Mouse (Mus musculus): ENCODE data around the gene Qars. TPM values are rescaled to one million over a fixed set of nuclear protein-coding genes. Genes with fewer than 3 reads are reported as not detected.

Gene Qars
- polyA plus RNA-seq, 1 experiment from 2014 or later, result 101 TPM

- peaks cover 3% of the 10 kb centered on the region; the same call in 1 of the 2 replicates for H3K4me1 ChIP-seq (replicated peaks; ENCODE audit: control insufficient read depth, insufficient read depth, low read length)
- H3K36me3 ChIP-seq (ENCODE audit: control insufficient read depth, insufficient read depth, low read length), result no peaks in the 10 kb centered on the region
- H3K4me3 ChIP-seq (ENCODE audit: low read depth, low read length), result no peak overlapping the region
- WGBS, result 93% methylated on average over 18 of the region's 18 CpGs
- H3K27ac ChIP-seq (ENCODE audit: low read depth, low read length), result no peak overlapping the region
- H3K4me2 ChIP-seq (replicated peaks; ENCODE audit: low read depth, low read length), result no peak overlapping the region
- H3K27me3 ChIP-seq (ENCODE audit: control insufficient read depth, insufficient read depth, low read length), result no peaks in the 10 kb centered on the region
- ATAC-seq (ENCODE audit: low FRiP score), result no peak
- no peaks in the 10 kb centered on the region for H3K9me3 ChIP-seq (ENCODE audit: control insufficient read depth, low read length)
- DNase-seq (ENCODE audit: low spot score), result no peak
- H3K9ac ChIP-seq (ENCODE audit: low read depth, low read length), result no peak overlapping the region
Measured at GRCm38 (mm10) chr9:108483051-108483790, 24.3 kb upstream of the Qars start.

GRCm38 (mm10) chr9:108484021-108484420 is 23.5 kb upstream of the Qars start:
- ATAC-seq (ENCODE audit: low FRiP score) (no peak), DNase-seq (ENCODE audit: low spot score) (no peak)
- 95% methylated on average over 15 of the region's 15 CpGs for WGBS
- no peak overlapping the region for H3K9ac ChIP-seq (ENCODE audit: low read depth, low read length)
- H3K27me3 ChIP-seq (ENCODE audit: control insufficient read depth, insufficient read depth, low read length), result no peaks in the 10 kb centered on the region
- H3K36me3 ChIP-seq (ENCODE audit: control insufficient read depth, insufficient read depth, low read length), result no peaks in the 10 kb centered on the region
- H3K4me2 ChIP-seq (replicated peaks; ENCODE audit: low read depth, low read length), result no peak overlapping the region
- no peak overlapping the region for H3K4me3 ChIP-seq (ENCODE audit: low read depth, low read length)
- no peak overlapping the region for H3K27ac ChIP-seq (ENCODE audit: low read depth, low read length)
- no peaks in the 10 kb centered on the region for H3K9me3 ChIP-seq (ENCODE audit: control insufficient read depth, low read length)
- H3K4me1 ChIP-seq (replicated peaks; ENCODE audit: control insufficient read depth, insufficient read depth, low read length), result peaks cover 3% of the 10 kb centered on the region; the same call in 1 of the 2 replicates

GRCm38 (mm10) chr9:108485301-108485875 is 22.1 kb upstream of the Qars start:
- Histone ChIP-seq H3K4me2 (replicated peaks; ENCODE audit: low read depth, low read length) (no peak overlapping the region), H3K27me3 (ENCODE audit: control insufficient read depth, insufficient read depth, low read length) (no peaks in the 10 kb centered on the region), H3K9ac (ENCODE audit: low read depth, low read length) (no peak overlapping the region), H3K4me1 (replicated peaks; ENCODE audit: control insufficient read depth, insufficient read depth, low read length) (peaks cover 2% of the 10 kb centered on the region; the same call in 1 of the 2 replicates), H3K9me3 (ENCODE audit: control insufficient read depth, low read length) (no peaks in the 10 kb centered on the region), H3K4me3 (ENCODE audit: low read depth, low read length) (no peak overlapping the region), H3K36me3 (ENCODE audit: control insufficient read depth, insufficient read depth, low read length) (no peaks in the 10 kb centered on the region), H3K27ac (ENCODE audit: low read depth, low read length) (no peak overlapping the region)
- ATAC-seq (ENCODE audit: low FRiP score) (no peak), DNase-seq (ENCODE audit: low spot score) (no peak)
- WGBS, result 93% methylated on average over 19 of the region's 19 CpGs

- Histone ChIP-seq H3K36me3 (ENCODE audit: control insufficient read depth, insufficient read depth, low read length) (no peaks in the 10 kb centered on the region), H3K9me3 (ENCODE audit: control insufficient read depth, low read length) (no peaks in the 10 kb centered on the region), H3K4me3 (ENCODE audit: low read depth, low read length) (no peak overlapping the region), H3K4me2 (replicated peaks; ENCODE audit: low read depth, low read length) (no peak overlapping the region), H3K27me3 (ENCODE audit: control insufficient read depth, insufficient read depth, low read length) (no peaks in the 10 kb centered on the region), H3K9ac (ENCODE audit: low read depth, low read length) (no peak overlapping the region), H3K4me1 (replicated peaks; ENCODE audit: control insufficient read depth, insufficient read depth, low read length) (peaks cover 6% of the 10 kb centered on the region; the same call in 1 of the 2 replicates), H3K27ac (ENCODE audit: low read depth, low read length) (no peak overlapping the region)
- no peak for DNase-seq (ENCODE audit: low spot score)
- 96% methylated on average over 8 of the region's 8 CpGs for WGBS
- no peak for ATAC-seq (ENCODE audit: low FRiP score)
Measured at GRCm38 (mm10) chr9:108486973-108487530, 20.5 kb upstream of the Qars start.

- Histone ChIP-seq H3K4me2 (replicated peaks; ENCODE audit: low read depth, low read length) (no peak overlapping the region), H3K9ac (ENCODE audit: low read depth, low read length) (no peak overlapping the region), H3K36me3 (ENCODE audit: control insufficient read depth, insufficient read depth, low read length) (peaks cover 6% of the 10 kb centered on the region), H3K27me3 (ENCODE audit: control insufficient read depth, insufficient read depth, low read length) (no peaks in the 10 kb centered on the region), H3K27ac (ENCODE audit: low read depth, low read length) (no peak overlapping the region), H3K9me3 (ENCODE audit: control insufficient read depth, low read length) (no peaks in the 10 kb centered on the region), H3K4me3 (ENCODE audit: low read depth, low read length) (no peak overlapping the region), H3K4me1 (replicated peaks; ENCODE audit: control insufficient read depth, insufficient read depth, low read length) (peaks cover 10% of the 10 kb centered on the region; the same call in 1 of the 2 replicates)
- ATAC-seq (ENCODE audit: low FRiP score), result no peak
- no peak for DNase-seq (ENCODE audit: low spot score)
- WGBS, result 97% methylated on average over 17 of the region's 17 CpGs
Measured at GRCm38 (mm10) chr9:108488403-108488802, 19.1 kb upstream of the Qars start.

- Histone ChIP-seq H3K36me3 (ENCODE audit: control insufficient read depth, insufficient read depth, low read length) (peaks cover 9% of the 10 kb centered on the region), H3K9ac (ENCODE audit: low read depth, low read length) (no peak overlapping the region), H3K4me1 (replicated peaks; ENCODE audit: control insufficient read depth, insufficient read depth, low read length) (peaks cover 10% of the 10 kb centered on the region; the same call in 1 of the 2 replicates), H3K9me3 (ENCODE audit: control insufficient read depth, low read length) (no peaks in the 10 kb centered on the region), H3K27ac (ENCODE audit: low read depth, low read length) (no peak overlapping the region), H3K4me2 (replicated peaks; ENCODE audit: low read depth, low read length) (no peak overlapping the region), H3K27me3 (ENCODE audit: control insufficient read depth, insufficient read depth, low read length) (no peaks in the 10 kb centered on the region), H3K4me3 (ENCODE audit: low read depth, low read length) (no peak overlapping the region)
- DNase-seq (ENCODE audit: low spot score) (no peak), ATAC-seq (ENCODE audit: low FRiP score) (no peak)
- WGBS, result 96% methylated on average over 20 of the region's 20 CpGs
Measured at GRCm38 (mm10) chr9:108489215-108489614, 18.3 kb upstream of the Qars start.

GRCm38 (mm10) chr9:108489702-108490558 is 17.6 kb upstream of the Qars start:
- Histone ChIP-seq H3K9ac (ENCODE audit: low read depth, low read length) (peak overlapping the region; percentile 52; the same call in 1 of the 2 replicates), H3K27ac (ENCODE audit: low read depth, low read length) (peak overlapping the region; percentile 87), H3K4me3 (ENCODE audit: low read depth, low read length) (peak overlapping the region; percentile 88), H3K4me1 (replicated peaks; ENCODE audit: control insufficient read depth, insufficient read depth, low read length) (peaks cover 10% of the 10 kb centered on the region; the same call in 1 of the 2 replicates), H3K4me2 (replicated peaks; ENCODE audit: low read depth, low read length) (peak overlapping the region; percentile 59), H3K36me3 (ENCODE audit: control insufficient read depth, insufficient read depth, low read length) (peaks cover 14% of the 10 kb centered on the region), H3K27me3 (ENCODE audit: control insufficient read depth, insufficient read depth, low read length) (no peaks in the 10 kb centered on the region), H3K9me3 (ENCODE audit: control insufficient read depth, low read length) (no peaks in the 10 kb centered on the region)
- 72% methylated on average over 26 of the region's 26 CpGs for WGBS
- ATAC-seq (ENCODE audit: low FRiP score) (no peak; the same call in 1 of the 2 replicates), DNase-seq (ENCODE audit: low spot score) (no peak)

- peak within 1 kb of the TSS; percentile 88 for H3K4me3 ChIP-seq (ENCODE audit: low read depth, low read length)
- H3K27me3 ChIP-seq (ENCODE audit: control insufficient read depth, insufficient read depth, low read length), result no peaks in the 10 kb centered on the region
- H3K27ac ChIP-seq (ENCODE audit: low read depth, low read length), result peak within 1 kb of the TSS; percentile 87
- H3K9me3 ChIP-seq (ENCODE audit: control insufficient read depth, low read length), result no peaks in the 10 kb centered on the region
- peak; percentile 97 for DNase-seq (ENCODE audit: low spot score)
- peaks cover 10% of the 10 kb centered on the region; the same call in 1 of the 2 replicates for H3K4me1 ChIP-seq (replicated peaks; ENCODE audit: control insufficient read depth, insufficient read depth, low read length)
- H3K4me2 ChIP-seq (replicated peaks; ENCODE audit: low read depth, low read length), result peak within 1 kb of the TSS; percentile 59
- peak within 1 kb of the TSS; percentile 83 for H3K9ac ChIP-seq (ENCODE audit: low read depth, low read length)
- H3K36me3 ChIP-seq (ENCODE audit: control insufficient read depth, insufficient read depth, low read length), result peaks cover 16% of the 10 kb centered on the region
- peak; percentile 93 for ATAC-seq (ENCODE audit: low FRiP score)
- under 1% methylated on average over 61 of the region's 69 CpGs for WGBS
Measured at GRCm38 (mm10) chr9:108490559-108491285, 16.8 kb upstream of the Qars start, which contains the start of gene Usp19. Gene Usp19, plus strand, starts transcription at chr9:108490602.

Data from hindbrain, embryonic 11.5 days (tissue).